Mouse (Mus musculus) spleen, adult 2 months (tissue): ENCODE results near the gene Smim8. TPM values are rescaled to one million over a fixed set of nuclear protein-coding genes. Genes with fewer than 3 reads are reported as not detected.
A peak's percentile ranks its signal among the peaks of the same experiment; 100 is the strongest.
"Not testable (repeated sequence)": the region's sequence is repeated elsewhere in the genome, so short reads cannot be mapped to it uniquely, and the experiment has no call there.

ENCODE experiments used
- DNase-seq, 2 experiments: peaks; one replicate each; pipeline versions ENCODE4 v3.0.0 to v3.0.0-alpha.2; 2012 to 2021; ENCODE audit warnings: low spot score in 2 of 2, low read depth in 1 of 2
- H3K27ac ChIP-seq: fragments of 200-500 bp; 2 replicates; pipeline ENCODE4 v1.5.1; 2012; ENCODE audit warnings: low read length, inconsistent platforms; ENCODE audit not compliant: insufficient read depth
- H3K27me3 ChIP-seq: fragments of 200-500 bp; 2 replicates; pipeline ENCODE4 v1.6.1; 2012; ENCODE audit warnings: mild to moderate bottlenecking, moderate library complexity, low read length, inconsistent platforms; ENCODE audit not compliant: control insufficient read depth, insufficient read depth
- H3K36me3 ChIP-seq: fragments of 200-500 bp; 2 replicates; pipeline ENCODE4 v1.6.1; 2012; ENCODE audit warnings: mild to moderate bottlenecking, low read length, inconsistent platforms; ENCODE audit not compliant: control insufficient read depth, insufficient read depth
- H3K4me1 ChIP-seq: fragments of 200-500 bp; 2 replicates; pipeline ENCODE4 v1.6.1; 2011; ENCODE audit warnings: inconsistent platforms; ENCODE audit not compliant: control insufficient read depth, insufficient read depth, insufficient read length
- H3K4me3 ChIP-seq: fragments of 200-500 bp; 2 replicates; pipeline ENCODE4 v1.5.1; 2011; ENCODE audit warnings: mild to moderate bottlenecking, inconsistent platforms; ENCODE audit not compliant: insufficient read depth, insufficient read length; ENCODE audit errors: extremely low read depth
- CTCF ChIP-seq: fragments of 200-500 bp; IDR thresholded peaks from 2 replicates; pipeline ENCODE4 v1.5.1; 2011; ENCODE audit warnings: mild to moderate bottlenecking, inconsistent platforms; ENCODE audit not compliant: insufficient read depth, insufficient read length, insufficient replicate concordance; ENCODE audit errors: extremely low read depth
- POLR2A ChIP-seq: fragments of 200-500 bp; IDR thresholded peaks from 2 replicates; pipeline ENCODE4 v1.6.1; 2011; ENCODE audit warnings: low read depth, low read length, inconsistent platforms
- WGBS: fragments of 180-500 bp; shearing (Covaris S2); methylation state at CpG from one replicate; pipeline ENCODE4 v1.1.7; 2018; 5-methylcytosine and 5-hydroxymethylcytosine counted together
- polyA plus RNA-seq: library from polyadenylated mRNA; depleted of rRNA; stranded (reverse); fragments of >200 nt; gene quantifications from 2 replicates; pipeline ENCODE4 v1.2.3, GENCODE M21; 2012

Gene Smim8
- polyA plus RNA-seq, 1 experiment: 1.1 TPM

DNA sequence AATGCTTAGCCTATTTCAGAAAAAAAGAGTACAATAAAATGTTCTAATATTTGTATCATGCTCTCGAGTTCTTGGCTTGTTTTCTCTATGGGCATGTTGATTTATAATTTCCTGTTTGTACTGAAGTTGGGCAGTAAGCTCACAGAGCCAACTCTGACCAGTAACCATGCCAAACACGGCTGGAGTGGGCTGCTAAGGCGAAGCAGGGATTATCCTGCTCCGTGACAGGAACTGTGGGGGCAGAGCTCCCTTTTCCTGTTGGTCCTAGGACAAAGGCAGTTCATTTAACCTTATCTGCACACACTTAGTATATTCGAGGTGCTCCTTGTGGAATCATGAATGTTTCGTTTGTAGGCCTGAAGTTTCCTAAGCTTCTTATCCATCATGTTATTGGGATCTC, 29.0 kb downstream of the Smim8 start:
- Histone ChIP-seq H3K36me3 (no peaks in the 10 kb centered on the region), H3K4me3 (no peak overlapping the region), H3K27me3 (no peaks in the 10 kb centered on the region), H3K27ac (no peak overlapping the region), H3K4me1 (no peaks in the 10 kb centered on the region)
- TF ChIP-seq CTCF (no peak), POLR2A (no peak)
- WGBS: 56% methylated on average over 6 of the region's 6 CpGs
- DNase-seq: no peak

- TF ChIP-seq POLR2A (no peak), CTCF (no peak)
- H3K27ac ChIP-seq: no peak overlapping the region
- 82% methylated on average over 3 of the region's 3 CpGs for WGBS
- no peak for DNase-seq
- H3K4me3 ChIP-seq: no peak overlapping the region
- no peaks in the 10 kb centered on the region for H3K36me3 ChIP-seq
- peaks cover 5% of the 10 kb centered on the region; the same call in 1 of the 2 replicates for H3K4me1 ChIP-seq
- H3K27me3 ChIP-seq: peaks cover 5% of the 10 kb centered on the region
Measured at GRCm38 (mm10) chr4:34734461-34734860, 43.8 kb downstream of the Smim8 start.

DNA sequence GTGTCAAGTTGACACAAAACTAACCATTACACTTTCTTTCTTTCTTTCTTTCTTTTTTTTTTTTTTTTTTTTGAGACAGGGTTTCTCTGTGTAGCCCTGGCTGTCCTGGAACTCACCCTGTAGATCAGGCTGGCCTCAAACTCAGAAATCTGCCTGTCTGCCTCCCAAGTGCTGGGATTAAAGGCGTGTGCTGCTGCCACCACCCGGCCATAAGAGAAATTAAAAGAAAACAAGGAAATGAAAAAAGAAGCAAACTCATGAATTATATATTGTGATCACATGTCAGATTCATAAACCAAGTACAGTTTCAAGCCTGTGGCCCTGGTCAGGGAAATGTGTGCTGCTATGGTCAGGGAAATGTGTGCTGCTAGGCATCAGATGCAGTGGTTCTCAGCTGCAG, 44.8 kb downstream of the Smim8 start:
- H3K36me3 ChIP-seq: not testable (repeated sequence)

GRCm38 (mm10) chr4:34729851-34730341, 48.3 kb downstream of the Smim8 start, which contains the start of gene Cfap206:
Gene Cfap206, minus strand, starts transcription at chr4:34730206.
- TF ChIP-seq POLR2A (no peak), CTCF (no peak)
- H3K36me3 ChIP-seq: no peaks in the 10 kb centered on the region
- peaks cover 5% of the 10 kb centered on the region; the same call in 1 of the 2 replicates for H3K4me1 ChIP-seq
- H3K27me3 ChIP-seq: peaks cover 5% of the 10 kb centered on the region
- H3K27ac ChIP-seq: no peak within 1 kb of the TSS
- 1% methylated on average over 38 of the region's 38 CpGs for WGBS
- H3K4me3 ChIP-seq: peak within 1 kb of the TSS; percentile 43; the same call in 1 of the 2 replicates
- peak in 1 of 2 experiments; percentile 18 for DNase-seq

More for the DNA sequence above, 44.8 kb downstream of the Smim8 start:
- H3K27ac ChIP-seq, H3K4me3 ChIP-seq, DNase-seq, H3K27me3 ChIP-seq, H3K4me1 ChIP-seq: not testable (repeated sequence)
- WGBS: 17% methylated on average over 2 of the region's 2 CpGs

GRCm38 (mm10) chr4:34725710-34726109, 52.5 kb downstream of the Smim8 start:
- not testable (repeated sequence) for H3K36me3 ChIP-seq
- WGBS: 86% methylated on average over 3 of the region's 3 CpGs

GRCm38 (mm10) chr4:34724306-34724705, 53.9 kb downstream of the Smim8 start:
- no peak overlapping the region for H3K4me3 ChIP-seq
- WGBS: 82% methylated on average over 4 of the region's 4 CpGs
- H3K4me1 ChIP-seq: no peaks in the 10 kb centered on the region
- no peak overlapping the region for H3K27ac ChIP-seq
- DNase-seq: no peak
- H3K27me3 ChIP-seq: no peaks in the 10 kb centered on the region
- no peaks in the 10 kb centered on the region for H3K36me3 ChIP-seq
- TF ChIP-seq POLR2A (no peak), CTCF (no peak)

More at GRCm38 (mm10) chr4:34725710-34726109, 52.5 kb downstream of the Smim8 start:
- H3K4me1 ChIP-seq, H3K4me3 ChIP-seq, DNase-seq, H3K27me3 ChIP-seq, H3K27ac ChIP-seq: not testable (repeated sequence)

GRCm38 (mm10) chr4:34723186-34723585, 55.0 kb downstream of the Smim8 start:
- WGBS: 73% methylated on average over 4 of the region's 4 CpGs
- Histone ChIP-seq H3K4me1 (no peaks in the 10 kb centered on the region), H3K36me3 (no peaks in the 10 kb centered on the region), H3K4me3 (no peak overlapping the region), H3K27ac (no peak overlapping the region), H3K27me3 (no peaks in the 10 kb centered on the region)
- no peak for TF ChIP-seq CTCF
- DNase-seq: no peak
